Mouse (Mus musculus) activated CD4-positive, CD25-positive, alpha-beta regulatory T cell, adult 4 months (primary cell): ENCODE measurements around the gene Casz1. TPM values are rescaled to one million over a fixed set of nuclear protein-coding genes. Genes with fewer than 3 reads are reported as not detected.

ENCODE experiments used
- ATAC-seq: one replicate; pipeline ENCODE4 v1.8.0; 2017
- polyA plus RNA-seq, 2 experiments: library from polyadenylated mRNA; unstranded; fragments of 100-300 nt; shearing (Covaris generic); gene quantifications; one replicate each; pipeline ENCODE4 v1.2.1; 2017

Gene Casz1
- polyA plus RNA-seq = under 1 TPM; 0.56 to 0.75 TPM

DNA sequence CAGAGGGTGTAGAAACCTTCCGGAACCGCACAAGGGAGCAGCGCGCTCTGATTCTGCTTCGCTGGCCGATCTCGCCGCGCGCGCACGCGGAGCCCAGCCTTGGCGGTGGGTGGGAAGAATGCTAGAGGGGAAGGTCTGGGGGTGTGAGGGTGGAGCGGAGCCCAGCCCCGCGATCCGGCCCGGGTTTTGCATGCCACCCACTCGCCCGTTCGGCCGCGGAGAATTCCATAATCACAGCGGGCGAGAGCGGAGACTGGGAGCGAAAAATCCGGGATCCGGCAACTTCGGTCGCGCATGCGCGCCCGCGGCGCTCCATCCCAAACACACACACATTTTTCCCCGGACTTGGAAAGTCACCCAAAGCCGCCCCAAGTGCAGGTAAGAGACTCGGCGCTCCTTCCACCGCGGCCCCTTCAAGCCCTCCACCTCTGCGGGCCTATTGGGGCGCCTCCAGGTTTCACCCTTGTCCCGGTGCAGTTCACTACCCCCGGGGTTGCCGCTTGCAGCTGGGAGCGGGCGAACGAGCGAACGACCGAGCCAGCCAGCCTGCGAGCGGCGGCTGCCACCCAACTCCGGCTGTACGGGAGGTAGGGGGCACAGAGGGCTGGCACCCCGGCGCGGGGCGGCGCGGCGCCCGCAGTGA lies at the start of gene Casz1:
TSS of gene Casz1 (plus strand) at position 293 of the 643 bp plus-strand sequence.
- no peak for ATAC-seq

GRCm38 (mm10) chr4:148758863-148759262 lies 45.4 kb upstream of the Casz1 start:
- ATAC-seq = no peak

DNA sequence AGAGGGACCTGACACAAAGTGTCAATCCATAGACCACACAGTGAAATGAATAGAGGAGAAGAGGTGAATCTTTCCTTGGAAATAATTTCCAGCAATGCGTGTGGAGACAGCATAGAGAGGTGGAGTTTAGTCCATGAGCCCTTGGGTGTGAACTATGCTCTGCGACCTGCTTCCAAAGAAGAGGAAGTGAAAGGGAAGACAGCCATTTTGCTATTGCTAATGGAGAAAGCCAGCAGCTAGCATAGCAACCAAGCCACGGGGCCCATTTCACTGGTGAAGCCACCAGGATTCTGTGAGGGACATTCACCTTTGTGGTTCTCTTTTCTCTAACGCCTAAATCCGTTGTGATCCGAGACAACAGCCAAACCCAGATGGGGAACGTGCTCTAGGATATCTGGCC lies 44.1 kb upstream of the Casz1 start:
- no peak for ATAC-seq

DNA sequence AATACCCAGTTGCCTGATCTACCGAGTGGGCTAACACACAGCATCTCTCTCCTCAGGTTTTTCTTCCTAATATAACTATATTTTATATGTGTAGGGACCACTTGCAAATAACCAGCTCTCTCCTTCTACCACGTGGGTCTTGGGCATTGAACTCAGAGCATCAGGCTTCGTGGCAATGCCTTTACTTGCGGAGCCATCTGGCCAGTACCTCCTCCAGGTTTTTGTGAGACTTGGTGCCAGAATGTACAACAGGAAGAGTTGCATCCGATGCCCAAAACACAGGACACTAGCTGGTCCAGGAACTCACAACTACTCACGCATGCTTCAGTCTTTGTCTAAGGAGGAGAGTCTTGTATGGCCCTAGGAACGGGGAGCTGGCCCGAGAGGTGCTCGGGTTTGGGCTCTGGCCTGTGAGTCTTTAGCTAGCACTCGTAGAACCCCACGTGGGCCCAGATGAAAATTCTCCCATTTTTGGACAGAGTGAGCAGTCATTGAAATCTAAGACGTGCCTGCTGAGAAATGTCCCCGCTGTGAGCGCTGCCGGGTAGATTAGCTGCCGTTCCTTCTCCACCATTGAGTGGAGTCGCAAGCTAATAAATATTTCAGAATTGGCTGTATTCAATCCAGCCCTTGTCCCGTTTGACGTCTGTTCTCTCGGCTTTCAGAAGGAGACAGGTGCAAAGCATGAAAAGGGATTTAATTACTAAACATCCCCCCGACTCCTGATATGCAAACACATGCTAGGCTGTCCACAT lies 38.0 kb upstream of the Casz1 start:
- ATAC-seq = no peak

- ATAC-seq = no peak
These were observed 36.4 kb upstream of the Casz1 start for GRCm38 (mm10) chr4:148767655-148768305.

- no peak for ATAC-seq
These were observed 35.6 kb upstream of the Casz1 start for GRCm38 (mm10) chr4:148768649-148769048.

DNA sequence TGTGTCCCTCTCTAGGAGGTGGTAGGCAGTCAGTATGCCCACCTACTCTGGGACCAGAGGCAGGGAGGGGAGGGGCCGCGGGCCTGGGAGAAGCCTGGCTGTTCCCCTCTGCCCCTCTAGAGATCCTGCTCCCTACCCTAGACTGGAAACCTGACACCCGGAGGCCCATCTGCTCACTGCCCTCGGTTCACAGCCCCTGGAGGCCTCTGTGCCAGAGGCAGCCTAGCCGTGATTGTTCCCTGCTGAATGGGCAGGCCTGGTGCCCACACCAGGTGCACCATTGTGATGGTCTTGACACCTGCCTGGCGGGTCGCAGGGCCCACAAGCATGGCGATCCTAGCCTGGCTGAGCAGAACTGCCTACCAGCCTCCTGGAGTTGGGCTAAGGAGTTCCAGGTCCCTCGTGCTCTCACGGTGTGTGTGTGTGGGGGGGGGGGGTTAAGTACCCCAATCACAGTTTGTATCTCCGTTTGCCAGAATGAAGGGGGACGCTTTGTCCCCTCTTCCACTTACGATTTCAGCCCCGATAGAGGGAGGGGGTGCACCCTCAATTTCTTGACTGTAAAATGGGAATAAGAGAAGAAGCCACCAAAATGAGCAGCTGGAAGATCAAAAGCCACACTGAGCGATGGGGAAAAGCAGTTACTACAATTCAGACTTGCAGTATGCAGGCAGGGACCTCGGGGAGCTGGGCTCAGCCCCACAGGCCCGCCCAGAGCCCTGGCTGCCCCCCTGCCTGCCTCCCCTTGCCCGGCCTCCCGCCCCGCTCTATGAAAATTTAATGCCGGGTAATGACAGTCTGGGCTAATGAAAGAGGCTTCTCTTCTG lies 33.4 kb upstream of the Casz1 start:
- ATAC-seq = no peak

- ATAC-seq = no peak
These were observed 32.8 kb upstream of the Casz1 start for GRCm38 (mm10) chr4:148771409-148771929.

GRCm38 (mm10) chr4:148772658-148773057 lies 31.6 kb upstream of the Casz1 start:
- no peak for ATAC-seq

DNA sequence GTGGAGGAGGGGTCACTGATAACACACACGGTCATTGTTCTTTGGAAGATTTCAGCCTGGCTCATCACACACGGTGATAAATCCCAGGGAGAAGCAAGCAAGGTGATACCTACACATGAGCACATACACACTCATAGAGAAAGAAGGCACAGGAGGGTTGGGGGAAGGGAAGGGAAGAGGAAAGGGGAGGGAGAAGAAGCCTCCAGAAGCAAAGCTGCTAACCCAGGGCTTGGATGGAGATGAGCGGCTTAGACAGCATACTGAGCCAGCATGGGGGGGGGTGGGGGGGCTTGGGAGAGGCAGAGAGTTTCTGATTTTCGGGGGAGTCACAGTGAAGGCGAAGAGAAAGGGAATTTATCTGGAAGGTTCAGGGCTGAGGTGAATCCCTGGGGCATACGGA lies 30.2 kb upstream of the Casz1 start:
- no peak for ATAC-seq

DNA sequence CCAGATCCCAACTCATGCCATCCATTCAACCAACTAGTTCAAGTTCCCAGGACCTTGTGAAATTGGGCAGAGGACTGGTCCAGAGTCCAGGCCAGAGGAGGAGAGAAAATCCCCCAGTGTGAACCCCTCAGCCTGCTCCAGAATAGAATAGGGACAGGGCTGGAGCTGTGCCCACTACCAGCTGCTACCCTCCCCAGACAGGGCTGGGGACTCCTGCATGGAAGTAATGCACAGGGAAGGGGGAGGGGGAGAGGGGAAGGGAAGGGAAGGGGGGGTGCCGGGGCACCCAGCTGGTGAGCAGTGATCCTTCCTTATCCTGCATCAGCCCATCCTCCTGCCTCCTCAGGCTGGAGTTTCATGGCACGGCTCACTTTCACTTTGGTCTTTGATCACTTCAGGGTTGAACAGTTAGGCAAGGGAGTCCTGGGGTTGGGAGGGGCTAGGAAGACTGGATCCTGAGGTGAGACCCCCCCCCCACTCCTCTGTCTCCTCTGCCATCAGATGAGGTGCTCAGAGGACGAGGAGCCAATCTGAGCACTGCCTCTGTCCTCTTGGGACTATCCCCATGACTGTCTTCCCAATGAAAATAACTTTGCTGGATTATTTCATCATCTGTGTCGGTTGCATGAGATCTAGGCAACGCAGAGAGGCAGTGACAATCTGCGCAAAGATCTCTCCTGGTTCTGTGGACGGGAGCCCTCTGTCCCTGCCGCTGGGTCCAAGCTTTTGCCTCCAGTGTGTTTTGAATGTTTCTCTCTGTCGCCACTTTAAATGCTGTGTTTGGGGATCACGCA lies 28.6 kb upstream of the Casz1 start:
- ATAC-seq = no peak

DNA sequence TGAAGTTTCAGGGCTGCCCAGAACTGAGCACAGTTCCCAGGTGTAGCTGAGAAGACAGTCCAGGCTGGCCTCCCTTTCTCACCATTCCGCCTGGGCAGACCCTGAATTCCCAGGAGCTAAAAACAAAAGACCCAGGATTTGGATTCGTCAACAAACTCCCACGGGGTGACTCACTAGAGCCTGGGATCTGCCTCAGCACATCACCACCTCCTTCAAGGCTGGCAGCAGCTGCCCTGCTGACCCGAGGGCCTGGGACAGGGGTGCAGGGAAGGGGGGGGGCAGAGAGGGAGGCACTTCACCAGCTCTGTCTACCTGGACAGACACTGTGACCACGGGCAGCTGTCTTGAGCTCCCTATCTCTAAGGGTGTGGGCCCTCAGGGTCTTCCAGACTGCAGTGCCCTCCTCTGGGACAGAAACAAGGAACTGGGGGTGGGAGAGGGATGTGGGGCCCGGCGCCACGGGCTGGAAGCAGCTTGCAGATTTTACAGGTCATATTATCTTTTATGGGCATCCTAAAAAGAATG lies 24.1 kb upstream of the Casz1 start:
- no peak for ATAC-seq

GRCm38 (mm10) chr4:148781516-148781915 lies 22.7 kb upstream of the Casz1 start:
- ATAC-seq = no peak

- no peak for ATAC-seq
These were observed 21.3 kb upstream of the Casz1 start for GRCm38 (mm10) chr4:148782880-148783279.

- ATAC-seq = no peak
These were observed 20.5 kb upstream of the Casz1 start for GRCm38 (mm10) chr4:148783760-148784159.

DNA sequence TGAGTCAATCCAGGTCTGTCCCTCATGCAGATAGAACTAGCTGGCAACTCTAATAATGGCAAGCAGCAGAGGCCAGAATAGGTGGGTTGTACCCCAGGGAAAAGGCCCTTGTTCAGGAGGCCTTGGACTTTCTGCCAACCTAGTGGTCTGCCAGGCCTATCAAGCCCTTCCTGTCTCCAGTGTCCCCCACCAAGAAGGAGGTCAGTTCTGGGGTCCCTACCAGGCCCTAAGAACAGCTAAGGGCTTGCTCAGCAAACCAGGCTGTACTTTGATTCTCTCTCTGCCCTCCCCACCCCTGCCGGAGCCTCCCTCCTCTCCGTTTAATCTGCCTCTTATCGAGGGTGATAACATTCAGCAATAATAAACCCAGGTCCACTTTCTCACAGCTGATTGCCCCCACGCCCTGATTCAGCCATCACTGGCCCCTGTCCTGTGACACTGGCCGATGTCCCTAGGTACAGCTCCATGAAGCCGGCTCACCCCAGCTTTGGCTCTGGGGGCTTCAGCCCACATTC lies 19.1 kb upstream of the Casz1 start:
- no peak for ATAC-seq

- no peak for ATAC-seq
These were observed 18.2 kb upstream of the Casz1 start for GRCm38 (mm10) chr4:148785995-148786394.

DNA sequence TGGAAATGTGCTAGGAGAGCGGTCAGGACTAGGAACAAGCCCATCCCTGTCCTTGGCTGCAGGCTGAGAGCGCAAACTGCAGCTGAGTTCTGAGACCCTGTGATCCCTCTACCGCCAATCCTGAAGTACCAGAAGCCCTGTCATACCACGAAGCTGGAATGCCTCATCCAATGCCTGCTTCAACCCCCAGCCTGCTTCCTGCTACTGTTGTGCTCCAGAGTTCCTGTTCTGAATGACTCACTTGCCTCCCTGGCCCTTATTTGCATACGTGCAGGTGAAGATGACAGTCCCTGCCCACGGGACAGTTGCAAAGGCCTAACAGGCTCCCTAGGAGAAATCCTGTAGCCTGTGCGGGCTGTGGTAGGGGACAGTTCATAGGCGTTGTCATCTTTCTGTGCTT lies 13.3 kb upstream of the Casz1 start:
- ATAC-seq = no peak

- no peak for ATAC-seq
These were observed 9.2 kb upstream of the Casz1 start for GRCm38 (mm10) chr4:148795038-148795437.

- ATAC-seq = no peak
These were observed 6.5 kb upstream of the Casz1 start for GRCm38 (mm10) chr4:148797475-148798324.
